Mouse (Mus musculus) kidney, postnatal 0 days (tissue): Measurements from ENCODE around the gene Stx17. TPM values are rescaled to one million over a fixed set of nuclear protein-coding genes. Genes with fewer than 3 reads are reported as not detected.
A peak's percentile ranks its signal among the peaks of the same experiment; 100 is the strongest.

ENCODE experiments used
- ATAC-seq: fragments of 200-750 bp; cut with Nextera tagmentation; replicated peaks from 2 replicates; pipeline ENCODE4 v1.8.0; 2017; ENCODE audit warnings: low read depth, moderate number of reproducible peaks, moderate TSS enrichment, moderate library complexity; ENCODE audit not compliant: low FRiP score
- DNase-seq: peaks from one replicate; pipeline ENCODE4 v3.0.0-alpha.2; 2016; ENCODE audit warnings: low spot score
- H3K27ac ChIP-seq: fragments of 300-500 bp; sonication (generic); 2 replicates; pipeline ENCODE4 v1.5.1; 2014; ENCODE audit warnings: mild to moderate bottlenecking
- H3K27me3 ChIP-seq: fragments of 300-500 bp; sonication (generic); 2 replicates; pipeline ENCODE4 v1.6.1; 2014; ENCODE audit warnings: low read length, mixed read lengths; ENCODE audit not compliant: insufficient read depth
- H3K36me3 ChIP-seq: fragments of 300-500 bp; sonication (generic); 2 replicates; pipeline ENCODE4 v1.6.1; 2014; ENCODE audit warnings: low read length, mixed read lengths; ENCODE audit not compliant: insufficient read depth
- H3K4me1 ChIP-seq: fragments of 300-500 bp; sonication (generic); replicated peaks from 2 replicates; pipeline ENCODE4 v1.6.1; 2014; ENCODE audit warnings: antibody characterized with exemption, low read length, mixed read lengths; ENCODE audit not compliant: insufficient read depth
- H3K4me2 ChIP-seq: fragments of 300-500 bp; sonication (generic); 2 replicates; pipeline ENCODE4 v1.6.1; 2014; ENCODE audit warnings: mild to moderate bottlenecking, low read length, moderate library complexity, mixed read lengths
- H3K4me3 ChIP-seq: fragments of 300-500 bp; sonication (generic); replicated peaks from 2 replicates; pipeline ENCODE4 v1.5.1; 2014; ENCODE audit warnings: low read depth, low read length
- H3K9ac ChIP-seq: fragments of 300-500 bp; sonication (generic); 2 replicates; pipeline ENCODE4 v1.6.1; 2014; ENCODE audit warnings: low read depth, low read length
- H3K9me3 ChIP-seq: fragments of 300-500 bp; sonication (generic); replicated peaks from 2 replicates; pipeline ENCODE4 v1.6.1; 2016; ENCODE audit warnings: low read length, inconsistent platforms, mixed read lengths
- CTCF ChIP-seq: IDR thresholded peaks from 2 replicates; pipeline ENCODE4 v1.5.1; 2016; ENCODE audit warnings: antibody characterized with exemption, low read depth, mild to moderate bottlenecking, moderate library complexity
- WGBS: fragments of 180-500 bp; shearing (Covaris S2); extraction: QIAGEN DNeasy Blood & Tissue Kit; methylation state at CpG from one replicate; pipeline ENCODE4 v1.1.7; 2014; 5-methylcytosine and 5-hydroxymethylcytosine counted together
- polyA plus RNA-seq: library from polyadenylated mRNA; unstranded; fragments of >200 nt; fragmentation: Nextera tagmentation; extraction: Ambion mirVana; gene quantifications from 2 replicates; pipeline ENCODE4 v1.2.1, GENCODE M21; 2015

The Stx17 gene
- polyA plus RNA-seq, 1 experiment from 2014 or later: 20.4 TPM

GRCm38 (mm10) chr4:48087497-48087896 is 37.2 kb upstream of the Stx17 start:
- H3K4me1 ChIP-seq: no peaks in the 10 kb centered on the region
- H3K9ac ChIP-seq: no peak overlapping the region
- no peak overlapping the region for H3K4me3 ChIP-seq
- no peaks in the 10 kb centered on the region for H3K36me3 ChIP-seq
- no peaks in the 10 kb centered on the region for H3K27me3 ChIP-seq
- WGBS: 83% methylated on average over 6 of the region's 6 CpGs
- H3K9me3 ChIP-seq: no peaks in the 10 kb centered on the region
- ATAC-seq (no peak), DNase-seq (no peak)
- H3K4me2 ChIP-seq: no peak overlapping the region
- no peak overlapping the region for H3K27ac ChIP-seq
- no peak for TF ChIP-seq CTCF

DNA sequence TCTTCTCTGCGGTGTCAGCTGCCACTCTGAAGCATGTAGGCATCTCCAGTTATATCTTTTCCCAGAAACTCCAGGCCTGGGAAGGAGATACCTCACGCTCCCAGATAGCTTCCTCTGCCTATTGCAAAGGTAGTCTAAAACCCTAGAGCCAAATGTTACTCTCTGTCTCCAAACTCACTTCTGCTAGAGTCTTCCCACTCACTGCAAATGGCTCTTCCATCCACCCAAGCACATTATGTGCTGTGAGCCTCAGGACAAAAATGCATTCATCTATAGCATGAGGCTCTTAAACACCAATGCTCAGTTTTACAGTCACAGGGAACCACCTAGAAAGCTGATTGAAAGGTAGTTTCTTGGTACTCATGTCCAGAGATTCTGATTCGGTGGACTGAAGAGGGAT is 31.5 kb upstream of the Stx17 start:
- DNase-seq (no peak), ATAC-seq (no peak)
- 86% methylated on average over 3 of the region's 3 CpGs for WGBS
- H3K4me3 ChIP-seq: no peak overlapping the region
- no peak for TF ChIP-seq CTCF
- no peaks in the 10 kb centered on the region for H3K9me3 ChIP-seq
- H3K36me3 ChIP-seq: no peaks in the 10 kb centered on the region
- H3K27me3 ChIP-seq: no peaks in the 10 kb centered on the region
- no peak overlapping the region for H3K9ac ChIP-seq
- H3K4me2 ChIP-seq: no peak overlapping the region
- H3K4me1 ChIP-seq: no peaks in the 10 kb centered on the region
- H3K27ac ChIP-seq: no peak overlapping the region

- Histone ChIP-seq H3K4me2 (no peak overlapping the region), H3K4me3 (no peak overlapping the region), H3K9me3 (no peaks in the 10 kb centered on the region), H3K36me3 (no peaks in the 10 kb centered on the region), H3K27ac (no peak overlapping the region), H3K4me1 (no peaks in the 10 kb centered on the region), H3K27me3 (no peaks in the 10 kb centered on the region), H3K9ac (no peak overlapping the region)
- 82% methylated on average over 8 of the region's 8 CpGs for WGBS
- no peak for ATAC-seq
- TF ChIP-seq CTCF: no peak
- DNase-seq: no peak
Measured at GRCm38 (mm10) chr4:48100217-48100616, 24.5 kb upstream of the Stx17 start.

DNA sequence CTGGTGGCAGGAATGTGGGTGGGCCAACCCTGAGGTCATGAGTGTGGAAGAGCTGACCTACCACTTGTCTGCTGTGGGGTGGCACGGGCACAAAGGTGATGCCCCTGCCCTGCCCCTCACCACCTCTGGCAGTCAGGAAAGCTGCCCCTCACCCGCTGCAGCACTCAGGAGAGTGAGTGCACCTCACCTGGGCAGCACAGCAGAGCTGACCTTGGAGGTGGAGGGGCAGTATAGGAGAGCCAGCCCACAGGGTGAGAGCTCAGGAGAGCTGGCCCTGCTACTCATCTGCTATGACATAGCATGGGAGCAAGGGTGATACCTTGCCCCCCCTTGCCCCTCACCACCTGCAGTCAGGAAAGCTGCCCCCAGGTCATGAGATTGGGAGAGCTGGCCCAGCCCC is 22.7 kb upstream of the Stx17 start:
- 87% methylated on average over 2 of the region's 2 CpGs for WGBS
- ATAC-seq: no peak
- Histone ChIP-seq H3K36me3 (no peaks in the 10 kb centered on the region), H3K9me3 (no peaks in the 10 kb centered on the region), H3K27ac (no peak overlapping the region), H3K27me3 (no peaks in the 10 kb centered on the region), H3K4me1 (no peaks in the 10 kb centered on the region), H3K9ac (no peak overlapping the region), H3K4me3 (no peak overlapping the region), H3K4me2 (no peak overlapping the region)
- DNase-seq: no peak
- TF ChIP-seq CTCF: no peak

- no peak overlapping the region for H3K27ac ChIP-seq
- H3K9ac ChIP-seq: no peak overlapping the region
- WGBS: 80% methylated on average over 5 of the region's 5 CpGs
- no peak for DNase-seq
- no peaks in the 10 kb centered on the region for H3K27me3 ChIP-seq
- no peaks in the 10 kb centered on the region for H3K36me3 ChIP-seq
- H3K4me2 ChIP-seq: no peak overlapping the region
- H3K4me3 ChIP-seq: no peak overlapping the region
- H3K4me1 ChIP-seq: no peaks in the 10 kb centered on the region
- no peak for ATAC-seq
- no peaks in the 10 kb centered on the region for H3K9me3 ChIP-seq
- TF ChIP-seq CTCF: no peak
Measured at GRCm38 (mm10) chr4:48105387-48105786, 19.3 kb upstream of the Stx17 start.

DNA sequence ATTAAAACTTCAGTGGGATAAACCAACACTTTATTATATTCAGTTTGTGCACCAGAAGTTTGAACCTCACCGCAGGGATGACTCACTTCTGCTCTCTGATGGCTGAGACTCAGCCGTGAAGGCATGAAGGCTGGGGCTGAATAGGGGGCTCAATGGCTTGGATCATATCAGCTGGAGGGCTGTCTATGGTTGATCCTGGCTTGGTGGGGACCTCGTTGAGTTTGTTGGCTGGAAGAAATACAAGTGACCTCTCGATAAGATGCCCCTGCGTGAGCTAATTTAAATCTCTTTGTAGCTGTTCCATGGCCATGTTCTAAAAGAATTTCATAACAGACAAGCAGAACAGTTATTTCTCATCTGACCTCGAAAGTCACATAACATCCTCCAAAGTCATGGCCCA is 17.6 kb upstream of the Stx17 start:
- Histone ChIP-seq H3K27ac (no peak overlapping the region), H3K4me2 (no peak overlapping the region), H3K4me1 (no peaks in the 10 kb centered on the region), H3K4me3 (no peak overlapping the region), H3K9ac (no peak overlapping the region), H3K9me3 (no peaks in the 10 kb centered on the region), H3K27me3 (no peaks in the 10 kb centered on the region), H3K36me3 (no peaks in the 10 kb centered on the region)
- TF ChIP-seq CTCF: no peak
- whole genome bisulfite sequencing: 81% methylated on average over 6 of the region's 6 CpGs
- ATAC-seq (no peak), DNase-seq (no peak)

DNA sequence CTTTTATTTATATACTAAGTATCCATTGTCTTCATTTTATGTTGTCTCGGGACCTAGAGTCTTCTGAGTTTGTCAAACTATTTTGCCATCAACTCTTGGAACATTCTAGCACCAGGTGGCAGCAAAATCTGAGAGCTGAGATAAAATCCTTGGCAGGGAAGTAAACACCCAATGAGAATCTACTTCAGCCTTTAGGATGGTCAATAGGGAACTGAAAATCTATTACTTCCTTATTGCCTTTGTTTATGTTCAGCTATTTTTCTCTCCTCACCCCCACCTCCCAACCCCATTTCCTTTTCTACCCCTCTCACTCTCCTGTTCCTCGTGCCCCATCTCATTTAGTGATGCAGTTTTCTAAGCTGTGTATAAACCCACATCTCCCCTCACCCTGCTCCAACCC is 16.1 kb upstream of the Stx17 start:
- H3K9me3 ChIP-seq: no peaks in the 10 kb centered on the region
- no peak overlapping the region for H3K4me2 ChIP-seq
- H3K27me3 ChIP-seq: no peaks in the 10 kb centered on the region
- TF ChIP-seq CTCF: 0 out of 2 replicates have a peak, but pooled peaks have one; percentile 16
- DNase-seq: no peak
- 79% methylated on average over 2 of the region's 2 CpGs for WGBS
- no peak overlapping the region for H3K4me3 ChIP-seq
- H3K4me1 ChIP-seq: no peaks in the 10 kb centered on the region
- H3K9ac ChIP-seq: no peak overlapping the region
- H3K27ac ChIP-seq: no peak overlapping the region
- no peak for ATAC-seq
- no peaks in the 10 kb centered on the region for H3K36me3 ChIP-seq
